Mouse (Mus musculus): ENCODE measurements around the gene Umod.

Gene Umod

GRCm38 (mm10) chr7:119479256-119479655 is at the start of gene Umod:
Gene Umod (minus strand): TSS chr7:119479282.
- no peak within 1 kb of the TSS for H3K4me3 ChIP-seq (replicated peaks; ENCODE audit: low read length)
- H3K36me3 ChIP-seq (ENCODE audit: insufficient read depth, low read length) = no peaks in the 10 kb centered on the region
- no peaks in the 10 kb centered on the region; the same call in 1 of the 2 replicates for H3K27me3 ChIP-seq (ENCODE audit: insufficient read depth, low read length)
- peaks cover 4% of the 10 kb centered on the region; the same call in 1 of the 2 replicates for H3K4me1 ChIP-seq (replicated peaks; ENCODE audit: low read depth, low read length)
- no peaks in the 10 kb centered on the region for H3K9me3 ChIP-seq (ENCODE audit: low read length)
- TF ChIP-seq POU5F1 (IDR thresholded peaks at IDR 0.05; ENCODE audit: borderline replicate concordance, low read length) (no peak), CTCF (conservative IDR thresholded peaks at IDR 0.05; ENCODE audit: low read length) (no peak), NANOG (IDR thresholded peaks at IDR 0.05; ENCODE audit: borderline replicate concordance, low read length) (no peak)

- H3K4me1 ChIP-seq (replicated peaks; ENCODE audit: low read depth, low read length) = no peaks in the 10 kb centered on the region
- H3K36me3 ChIP-seq (ENCODE audit: insufficient read depth, low read length) = no peaks in the 10 kb centered on the region
- no peak for TF ChIP-seq CTCF (conservative IDR thresholded peaks at IDR 0.05; ENCODE audit: low read length)
- no peak for TF ChIP-seq NANOG (IDR thresholded peaks at IDR 0.05; ENCODE audit: borderline replicate concordance, low read length)
- no peak for TF ChIP-seq POU5F1 (IDR thresholded peaks at IDR 0.05; ENCODE audit: borderline replicate concordance, low read length)
- H3K27me3 ChIP-seq (ENCODE audit: insufficient read depth, low read length) = peaks cover 21% of the 10 kb centered on the region
- H3K4me3 ChIP-seq (replicated peaks; ENCODE audit: low read length) = no peak overlapping the region
- H3K9me3 ChIP-seq (ENCODE audit: low read length) = no peaks in the 10 kb centered on the region
These were observed 49.5 kb upstream of the Umod start for GRCm38 (mm10) chr7:119528617-119529016.

- Histone ChIP-seq H3K4me1 (replicated peaks; ENCODE audit: low read depth, low read length) (no peaks in the 10 kb centered on the region), H3K9me3 (ENCODE audit: low read length) (no peaks in the 10 kb centered on the region), H3K4me3 (replicated peaks; ENCODE audit: low read length) (no peak overlapping the region), H3K27me3 (ENCODE audit: insufficient read depth, low read length) (peaks cover 21% of the 10 kb centered on the region), H3K36me3 (ENCODE audit: insufficient read depth, low read length) (no peaks in the 10 kb centered on the region)
- TF ChIP-seq POU5F1 (IDR thresholded peaks at IDR 0.05; ENCODE audit: borderline replicate concordance, low read length) (no peak), CTCF (conservative IDR thresholded peaks at IDR 0.05; ENCODE audit: low read length) (no peak), NANOG (IDR thresholded peaks at IDR 0.05; ENCODE audit: borderline replicate concordance, low read length) (no peak)
These were observed 48.5 kb upstream of the Umod start for GRCm38 (mm10) chr7:119527548-119527947.

- TF ChIP-seq POU5F1 (IDR thresholded peaks at IDR 0.05; ENCODE audit: borderline replicate concordance, low read length) = no peak
- no peak for TF ChIP-seq CTCF (conservative IDR thresholded peaks at IDR 0.05; ENCODE audit: low read length)
- TF ChIP-seq NANOG (IDR thresholded peaks at IDR 0.05; ENCODE audit: borderline replicate concordance, low read length) = no peak
- Histone ChIP-seq H3K4me3 (replicated peaks; ENCODE audit: low read length) (no peak overlapping the region), H3K36me3 (ENCODE audit: insufficient read depth, low read length) (no peaks in the 10 kb centered on the region), H3K9me3 (ENCODE audit: low read length) (0 out of 2 replicates have a peak, but pooled peaks cover 3% of the 10 kb centered on the region), H3K27me3 (ENCODE audit: insufficient read depth, low read length) (peaks cover 21% of the 10 kb centered on the region), H3K4me1 (replicated peaks; ENCODE audit: low read depth, low read length) (no peaks in the 10 kb centered on the region)
These were observed 48.1 kb upstream of the Umod start for GRCm38 (mm10) chr7:119527135-119527534.

- 0 out of 2 replicates have a peak, but pooled peaks cover 6% of the 10 kb centered on the region for H3K9me3 ChIP-seq (ENCODE audit: low read length)
- no peaks in the 10 kb centered on the region for H3K4me1 ChIP-seq (replicated peaks; ENCODE audit: low read depth, low read length)
- TF ChIP-seq POU5F1 (IDR thresholded peaks at IDR 0.05; ENCODE audit: borderline replicate concordance, low read length) (no peak), NANOG (IDR thresholded peaks at IDR 0.05; ENCODE audit: borderline replicate concordance, low read length) (no peak), CTCF (conservative IDR thresholded peaks at IDR 0.05; ENCODE audit: low read length) (no peak)
- H3K4me3 ChIP-seq (replicated peaks; ENCODE audit: low read length) = no peak overlapping the region
- H3K36me3 ChIP-seq (ENCODE audit: insufficient read depth, low read length) = no peaks in the 10 kb centered on the region
- H3K27me3 ChIP-seq (ENCODE audit: insufficient read depth, low read length) = peaks cover 21% of the 10 kb centered on the region
These were observed 47.4 kb upstream of the Umod start for GRCm38 (mm10) chr7:119526486-119526885.

- Histone ChIP-seq H3K27me3 (ENCODE audit: insufficient read depth, low read length) (peaks cover 21% of the 10 kb centered on the region), H3K9me3 (ENCODE audit: low read length) (peaks cover 7% of the 10 kb centered on the region; the same call in 1 of the 2 replicates), H3K4me3 (replicated peaks; ENCODE audit: low read length) (no peak overlapping the region), H3K4me1 (replicated peaks; ENCODE audit: low read depth, low read length) (no peaks in the 10 kb centered on the region), H3K36me3 (ENCODE audit: insufficient read depth, low read length) (no peaks in the 10 kb centered on the region)
- TF ChIP-seq NANOG (IDR thresholded peaks at IDR 0.05; ENCODE audit: borderline replicate concordance, low read length) = no peak
- no peak for TF ChIP-seq CTCF (conservative IDR thresholded peaks at IDR 0.05; ENCODE audit: low read length)
- TF ChIP-seq POU5F1 (IDR thresholded peaks at IDR 0.05; ENCODE audit: borderline replicate concordance, low read length) = no peak
These were observed 46.8 kb upstream of the Umod start for GRCm38 (mm10) chr7:119525881-119526281.

GRCm38 (mm10) chr7:119523389-119523788 is 44.3 kb upstream of the Umod start, which contains the start of gene Pdilt:
Gene Pdilt (minus strand): TSS chr7:119523489.
- Histone ChIP-seq H3K4me1 (replicated peaks; ENCODE audit: low read depth, low read length) (no peaks in the 10 kb centered on the region), H3K36me3 (ENCODE audit: insufficient read depth, low read length) (no peaks in the 10 kb centered on the region), H3K9me3 (ENCODE audit: low read length) (peaks cover 13% of the 10 kb centered on the region; the same call in 1 of the 2 replicates), H3K27me3 (ENCODE audit: insufficient read depth, low read length) (peaks cover 25% of the 10 kb centered on the region), H3K4me3 (replicated peaks; ENCODE audit: low read length) (no peak within 1 kb of the TSS)
- TF ChIP-seq CTCF (conservative IDR thresholded peaks at IDR 0.05; ENCODE audit: low read length) (no peak), NANOG (IDR thresholded peaks at IDR 0.05; ENCODE audit: borderline replicate concordance, low read length) (no peak)

GRCm38 (mm10) chr7:119522385-119522784 is 43.3 kb upstream of the Umod start:
- Histone ChIP-seq H3K4me1 (replicated peaks; ENCODE audit: low read depth, low read length) (no peaks in the 10 kb centered on the region), H3K9me3 (ENCODE audit: low read length) (peaks cover 13% of the 10 kb centered on the region; the same call in 1 of the 2 replicates), H3K27me3 (ENCODE audit: insufficient read depth, low read length) (peaks cover 30% of the 10 kb centered on the region), H3K4me3 (replicated peaks; ENCODE audit: low read length) (no peak overlapping the region), H3K36me3 (ENCODE audit: insufficient read depth, low read length) (no peaks in the 10 kb centered on the region)
- TF ChIP-seq NANOG (IDR thresholded peaks at IDR 0.05; ENCODE audit: borderline replicate concordance, low read length) (no peak), POU5F1 (IDR thresholded peaks at IDR 0.05; ENCODE audit: borderline replicate concordance, low read length) (no peak), CTCF (conservative IDR thresholded peaks at IDR 0.05; ENCODE audit: low read length) (no peak)

GRCm38 (mm10) chr7:119521816-119522215 is 42.7 kb upstream of the Umod start:
- Histone ChIP-seq H3K4me1 (replicated peaks; ENCODE audit: low read depth, low read length) (no peaks in the 10 kb centered on the region), H3K4me3 (replicated peaks; ENCODE audit: low read length) (no peak overlapping the region), H3K36me3 (ENCODE audit: insufficient read depth, low read length) (no peaks in the 10 kb centered on the region), H3K27me3 (ENCODE audit: insufficient read depth, low read length) (peaks cover 30% of the 10 kb centered on the region), H3K9me3 (ENCODE audit: low read length) (peaks cover 13% of the 10 kb centered on the region; the same call in 1 of the 2 replicates)
- TF ChIP-seq POU5F1 (IDR thresholded peaks at IDR 0.05; ENCODE audit: borderline replicate concordance, low read length) (no peak), CTCF (conservative IDR thresholded peaks at IDR 0.05; ENCODE audit: low read length) (no peak), NANOG (IDR thresholded peaks at IDR 0.05; ENCODE audit: borderline replicate concordance, low read length) (no peak)

Data from E14TG2a.4 (cell line).